Mouse (Mus musculus) right cerebral cortex, postnatal 14 days (tissue): ENCODE data around the gene Tbcc.

Source experiments
- DNase-seq: peaks from one replicate; pipeline ENCODE4 v3.0.0; 2022

Gene Tbcc

DNA sequence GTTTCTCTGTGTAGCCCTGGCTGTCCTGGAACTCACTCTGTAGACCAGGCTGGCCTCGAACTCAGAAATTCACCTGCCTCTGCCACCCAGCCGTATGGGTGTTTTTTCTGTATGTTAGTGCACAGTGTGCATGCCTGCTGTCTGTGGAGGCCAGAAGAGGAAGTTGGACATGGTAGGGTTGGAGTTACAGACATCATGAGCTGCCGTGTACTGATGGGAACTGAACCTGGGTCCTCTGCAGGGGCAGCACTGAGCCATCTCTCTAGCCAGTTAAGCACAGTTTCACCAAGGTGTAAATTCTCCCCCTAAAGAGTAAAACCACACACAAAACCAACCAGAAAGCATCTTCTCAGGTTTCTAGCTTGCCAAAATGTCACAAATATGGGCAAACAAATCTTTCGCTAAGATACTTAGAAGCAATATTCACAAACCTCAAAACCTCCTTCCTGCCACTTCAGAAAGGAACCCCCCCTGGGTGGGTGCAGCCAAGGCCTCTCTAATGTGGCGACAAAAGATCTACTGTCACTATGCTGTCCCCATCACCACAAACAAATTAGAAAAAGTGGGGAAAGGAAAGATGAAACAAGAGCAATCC, 20.2 kb upstream of the Tbcc start:
- no peak for DNase-seq

- no peak for DNase-seq
Observed at GRCm38 (mm10) chr17:46870913-46871312, 19.6 kb upstream of the Tbcc start.

GRCm38 (mm10) chr17:46872806-46873205, 17.7 kb upstream of the Tbcc start:
- DNase-seq: no peak

- peak; percentile 32 for DNase-seq
Observed at GRCm38 (mm10) chr17:46874133-46874532, 16.4 kb upstream of the Tbcc start.

DNA sequence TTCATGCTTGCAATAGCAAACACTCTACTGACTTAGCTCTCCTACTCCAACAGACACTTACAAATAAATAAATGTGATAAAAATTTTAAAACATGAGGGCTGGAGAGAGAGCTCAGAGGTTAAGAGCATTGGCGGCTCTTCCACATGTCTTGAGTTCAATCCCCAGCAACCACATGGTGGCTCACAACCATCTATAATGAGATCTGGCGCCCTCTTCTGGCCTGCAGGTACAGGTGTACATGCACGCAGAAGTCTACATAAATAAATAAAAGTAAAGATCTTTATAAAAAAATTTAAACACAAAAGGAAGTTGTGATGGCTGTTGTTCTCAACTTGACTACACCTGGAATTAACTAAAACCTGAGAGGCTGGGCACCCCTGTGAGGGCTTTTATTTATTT, 14.9 kb upstream of the Tbcc start:
- DNase-seq: no peak

DNA sequence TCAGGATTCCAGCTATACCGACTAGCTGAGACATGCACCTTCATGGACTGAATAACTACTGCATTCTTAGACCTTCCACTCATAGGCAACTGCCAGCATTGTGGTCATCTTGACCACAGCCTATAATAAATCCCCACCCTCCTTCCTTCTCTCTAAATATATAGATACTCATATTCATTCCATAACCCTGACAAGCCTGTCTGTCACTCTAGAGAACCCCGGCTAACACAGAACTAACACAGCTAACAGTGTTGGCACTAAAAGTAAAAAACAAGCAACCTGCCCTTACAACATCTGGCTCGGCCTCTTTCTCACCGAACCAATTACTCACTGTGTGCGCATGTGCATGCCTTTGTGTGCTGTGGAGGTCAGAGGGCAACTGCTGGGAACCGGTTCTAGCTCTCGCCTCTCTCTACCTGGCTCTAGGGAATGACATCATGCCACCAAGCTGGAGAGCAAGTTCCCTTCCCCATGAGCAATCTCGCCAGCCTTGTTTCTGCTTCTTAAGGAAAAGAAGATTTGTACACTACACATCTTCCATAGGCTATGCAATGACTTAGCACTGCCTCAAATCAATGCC, 14.0 kb upstream of the Tbcc start:
- no peak for DNase-seq

DNA sequence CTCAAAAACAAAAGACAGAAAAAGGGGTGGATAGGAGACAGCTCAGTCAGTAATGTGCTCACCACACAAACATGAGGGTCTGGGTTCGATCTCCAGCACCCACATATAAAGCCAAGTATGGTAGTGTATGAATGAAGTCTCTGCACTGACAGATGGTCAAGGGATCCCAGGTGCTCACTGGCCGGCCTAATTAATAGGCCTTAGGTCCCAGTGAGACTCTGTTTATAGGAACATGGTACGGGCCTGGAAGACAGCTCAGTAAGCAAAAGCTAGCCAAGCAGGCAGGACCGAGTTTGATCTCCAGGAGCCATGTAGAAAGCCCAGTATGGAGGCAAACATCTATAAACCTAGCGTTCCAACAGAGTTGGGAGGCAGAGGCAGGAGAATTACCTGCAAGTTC, 13.4 kb upstream of the Tbcc start:
- no peak for DNase-seq

GRCm38 (mm10) chr17:46879841-46880311, 10.6 kb upstream of the Tbcc start:
- no peak for DNase-seq

GRCm38 (mm10) chr17:46880322-46880721, 10.2 kb upstream of the Tbcc start:
- no peak for DNase-seq

DNA sequence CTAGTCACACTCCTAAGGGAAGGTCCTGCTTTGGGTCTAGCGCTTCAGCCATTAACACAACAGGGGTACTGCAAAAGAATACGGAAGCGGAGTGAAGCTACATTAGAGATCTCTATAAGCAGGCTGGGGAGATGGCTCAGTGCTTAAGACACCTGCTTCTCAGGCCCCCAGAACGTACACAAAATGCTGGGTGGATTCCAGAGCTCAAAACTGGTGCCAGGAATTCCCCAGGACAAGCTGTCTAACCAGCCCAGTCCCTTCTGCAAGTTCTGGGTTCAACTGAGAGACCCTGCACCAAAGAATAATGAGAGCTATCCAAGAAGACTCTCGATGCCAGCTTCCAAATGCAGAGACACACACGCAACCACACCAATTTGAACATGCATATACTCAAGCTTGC, 8.8 kb upstream of the Tbcc start:
- DNase-seq: no peak

GRCm38 (mm10) chr17:46883107-46883506, 7.4 kb upstream of the Tbcc start:
- no peak for DNase-seq

DNA sequence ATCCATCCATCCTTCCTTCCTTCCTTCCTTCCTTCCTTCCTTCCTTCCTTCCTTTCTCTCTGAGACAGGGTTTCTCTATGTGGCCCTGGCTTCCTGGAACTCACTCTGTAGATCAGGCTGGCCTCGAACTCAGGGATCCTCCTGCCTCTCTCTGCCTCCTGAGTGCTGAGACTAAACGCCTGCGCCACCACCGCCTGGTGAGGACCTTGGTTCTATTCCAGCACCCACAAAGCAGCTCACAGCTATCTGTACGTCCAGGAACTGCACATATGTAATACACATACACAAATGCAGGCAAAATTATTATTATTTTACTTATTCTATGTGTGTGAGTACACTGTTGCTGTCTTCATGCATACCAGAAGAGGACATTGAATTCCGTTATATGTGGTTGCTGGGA, 5.7 kb upstream of the Tbcc start:
- DNase-seq: no peak

DNA sequence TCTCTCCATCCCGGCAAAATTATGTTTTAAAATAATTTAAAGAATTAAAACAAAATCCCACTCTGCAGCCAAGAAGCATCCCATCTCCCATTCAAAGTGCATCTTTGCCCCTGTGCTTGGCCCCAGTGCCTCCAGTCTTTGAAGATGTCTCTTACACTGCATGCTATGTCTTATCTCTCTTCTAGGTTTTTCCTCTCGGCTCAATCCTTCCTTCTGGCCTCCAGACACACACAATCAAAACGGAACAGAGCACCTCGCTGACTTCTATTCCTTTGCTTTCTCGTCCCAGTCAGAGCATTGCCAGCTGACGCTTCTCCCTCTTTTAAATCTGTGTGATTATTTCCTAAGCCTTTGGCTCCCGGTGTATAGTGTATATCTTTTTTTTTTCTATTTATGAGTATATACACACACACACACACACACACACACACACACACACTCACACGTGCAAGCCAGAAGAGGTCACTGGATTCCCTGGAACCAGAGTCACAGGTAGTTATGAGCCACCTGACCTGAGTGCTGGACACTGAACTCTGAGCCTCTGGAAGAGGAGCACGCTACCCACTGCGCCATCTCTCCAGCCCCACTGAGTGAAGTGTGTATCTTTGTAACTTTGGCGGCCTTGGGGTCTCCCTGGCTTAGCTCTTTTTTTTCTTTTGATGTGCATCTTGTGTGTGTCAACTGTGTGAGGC, 5.1 kb upstream of the Tbcc start:
- no peak for DNase-seq

DNA sequence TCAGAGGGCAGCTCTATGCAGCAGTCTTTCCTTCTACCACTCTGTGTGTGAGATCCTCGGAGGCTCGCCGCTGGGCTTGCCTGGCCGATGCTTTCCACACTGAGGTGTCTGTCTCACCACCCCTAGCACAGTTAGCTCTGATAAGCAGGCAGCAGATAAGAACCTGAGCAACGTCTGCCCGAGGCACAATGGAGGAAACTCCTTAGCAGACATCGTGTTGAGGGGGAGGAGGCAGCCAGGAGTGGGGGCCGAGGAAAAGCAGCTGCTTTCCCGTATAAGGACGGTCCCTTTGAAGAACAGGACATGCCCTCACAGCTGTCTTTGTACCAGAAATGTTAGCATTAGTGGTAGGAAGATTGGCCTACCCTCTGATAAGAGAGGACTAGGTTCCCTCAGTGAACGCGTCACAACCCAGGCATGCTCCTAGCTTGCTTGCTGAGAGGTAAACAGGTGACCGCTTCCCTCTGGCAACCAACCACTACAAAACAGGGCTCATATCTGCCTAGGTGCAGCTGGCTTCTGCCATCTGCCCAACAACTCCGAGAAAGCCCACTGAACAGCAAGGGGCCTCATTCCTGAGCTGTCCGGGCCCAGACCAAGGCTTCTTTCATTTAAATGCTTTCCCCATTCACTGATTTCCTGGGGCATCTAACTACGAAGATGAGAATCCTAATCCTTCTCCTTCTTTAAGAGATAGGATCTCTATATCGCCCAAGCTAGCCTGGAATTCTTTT, 4.4 kb upstream of the Tbcc start:
- DNase-seq: no peak

DNA sequence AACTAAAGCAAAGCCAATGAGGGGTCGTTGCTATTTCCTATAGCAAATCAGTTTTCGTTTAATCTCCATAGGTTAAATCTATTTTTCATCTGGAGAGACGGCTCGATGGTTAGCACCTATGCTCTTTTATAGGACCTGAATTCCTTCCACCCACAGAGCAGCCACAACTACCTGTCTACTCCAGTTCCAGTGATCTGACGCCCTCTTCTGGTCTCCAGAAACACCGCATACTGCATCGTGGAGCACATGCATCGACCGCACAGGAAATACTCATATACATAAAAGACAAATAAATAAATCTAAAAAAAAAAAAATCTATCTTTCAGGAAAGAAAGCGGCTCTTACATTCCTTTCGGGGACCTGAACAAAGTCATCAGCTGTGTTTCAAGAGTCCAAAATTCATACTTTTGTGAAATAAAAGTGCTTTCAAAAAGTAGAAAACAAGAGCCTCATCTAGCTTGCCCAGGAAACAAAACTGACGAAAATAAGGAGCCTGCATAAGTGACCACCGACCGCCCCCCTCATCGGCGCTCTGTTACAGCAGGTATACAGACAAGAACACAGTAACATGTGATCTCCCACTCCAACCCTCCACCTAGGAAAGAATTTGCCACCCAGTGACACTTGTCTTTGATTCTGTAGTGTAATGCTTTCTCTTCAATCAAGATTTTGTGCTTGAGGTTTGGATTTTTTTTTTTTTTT, 1.8 kb upstream of the Tbcc start:
- DNase-seq: no peak

GRCm38 (mm10) chr17:46889450-46890084, 917 bp upstream of the Tbcc start:
- DNase-seq: peak; percentile 79

GRCm38 (mm10) chr17:46890843-46891594, 535 bp downstream of the Tbcc start:
- peak; percentile 38 for DNase-seq

- no peak for DNase-seq
Observed at GRCm38 (mm10) chr17:46895426-46895825, 4.9 kb downstream of the Tbcc start.

DNA sequence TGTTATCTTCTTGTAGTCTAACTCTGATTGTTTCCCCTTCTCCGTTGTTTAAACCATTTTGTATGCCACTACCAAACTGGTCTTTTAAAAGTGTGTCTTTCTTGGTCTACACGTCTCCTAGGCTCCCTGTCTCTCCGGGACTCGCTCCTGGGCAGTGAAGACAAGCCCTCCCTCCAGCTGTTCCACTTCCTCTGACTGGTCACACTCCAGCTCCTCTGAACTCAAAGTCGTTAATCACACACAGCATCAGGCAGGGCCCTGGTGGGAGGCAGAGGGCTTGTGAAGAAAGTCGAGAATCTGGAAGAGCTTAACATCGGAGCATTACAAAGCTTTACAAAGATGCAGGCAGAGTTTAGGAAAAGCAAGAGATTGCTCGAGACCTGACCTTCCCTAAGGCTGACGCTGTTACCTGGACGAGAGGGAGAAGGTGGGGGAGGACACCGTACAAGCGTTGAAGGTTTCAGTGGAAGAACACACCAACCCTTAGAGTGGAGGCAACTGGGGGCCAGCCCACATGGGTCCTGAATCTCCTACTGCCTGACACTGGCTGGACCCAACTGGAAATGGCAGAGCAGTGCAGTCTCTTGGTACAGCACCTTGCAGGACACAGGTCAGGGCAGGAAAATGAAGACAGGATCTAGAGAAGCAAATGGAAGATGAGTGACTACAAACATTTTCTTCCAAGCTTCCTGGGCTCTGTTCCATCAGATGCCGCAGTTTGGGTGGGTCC, 6.9 kb downstream of the Tbcc start:
- DNase-seq: no peak

DNA sequence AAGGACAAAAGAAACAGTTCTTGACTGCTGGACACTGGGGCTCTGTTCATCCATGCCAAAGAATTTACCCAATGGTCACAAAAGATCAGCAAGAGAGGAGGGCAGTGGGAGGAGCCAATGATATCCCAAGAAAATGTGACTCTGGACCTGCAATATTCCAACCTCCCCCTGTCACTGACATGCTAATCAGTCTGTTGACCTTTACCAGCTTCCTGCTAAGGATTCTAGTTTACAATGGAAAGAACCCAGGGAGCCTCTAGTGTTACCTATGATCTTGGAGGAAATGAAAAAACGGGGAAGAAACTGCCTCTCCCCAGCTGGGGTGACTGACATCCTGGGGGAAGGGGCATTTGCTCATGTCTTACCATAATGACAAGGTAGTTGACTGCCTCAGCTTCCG, 10.5 kb downstream of the Tbcc start:
- DNase-seq: no peak

DNA sequence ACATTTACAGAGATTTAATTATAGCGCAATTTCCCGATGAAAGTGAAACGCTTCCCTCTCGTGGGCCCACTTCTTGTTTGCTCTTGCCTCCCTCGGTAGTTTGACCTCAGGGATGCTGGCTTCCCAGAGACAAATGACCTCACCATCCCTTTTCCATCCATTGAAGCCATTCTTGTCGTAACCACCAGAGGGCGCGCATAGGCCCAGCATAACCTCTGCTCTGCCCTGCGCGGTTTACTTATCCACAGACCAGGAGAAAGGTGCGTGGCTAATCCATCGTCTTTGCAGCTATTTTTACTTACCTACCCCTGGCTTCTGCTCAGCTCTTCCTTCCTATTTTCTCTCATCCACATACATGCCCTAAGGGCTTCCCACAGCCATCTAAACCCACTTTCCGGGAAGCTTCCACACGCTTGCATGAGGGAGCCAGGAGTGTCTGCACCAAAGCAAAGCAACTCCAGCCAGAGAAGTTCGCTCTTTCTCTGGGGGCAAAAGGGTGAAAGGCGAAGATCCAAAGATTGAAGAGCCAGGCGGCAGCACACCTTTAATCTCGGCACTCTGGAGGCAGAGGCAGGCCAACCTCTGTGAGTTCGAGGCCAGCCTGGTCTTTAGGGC, 13.5 kb downstream of the Tbcc start:
- DNase-seq: peak; percentile 71
